Mouse (Mus musculus): ENCODE results near the gene Vars. TPM values are rescaled to one million over a fixed set of nuclear protein-coding genes. Genes with fewer than 3 reads are reported as not detected.

Vars gene
- polyA plus RNA-seq, 1 experiment from 2014 or later, result 51.1 TPM

GRCm38 (mm10) chr17:35044904-35045806 is 44.4 kb downstream of the Vars start:
- Histone ChIP-seq H3K4me1 (ENCODE audit: control insufficient read depth, insufficient read depth, low read length) (peaks cover 16% of the 10 kb centered on the region), H3K9me3 (ENCODE audit: control insufficient read depth, low read length) (no peaks in the 10 kb centered on the region), H3K4me3 (replicated peaks; ENCODE audit: low read depth, low read length) (peak overlapping the region; percentile 51; the same call in 1 of the 2 replicates), H3K4me2 (ENCODE audit: low read length) (peak overlapping the region; percentile 91), H3K36me3 (ENCODE audit: control insufficient read depth, insufficient read depth, low read length) (no peaks in the 10 kb centered on the region), H3K9ac (replicated peaks; ENCODE audit: low read length) (no peak overlapping the region; the same call in 1 of the 2 replicates), H3K27me3 (ENCODE audit: control insufficient read depth, insufficient read depth, low read length) (no peaks in the 10 kb centered on the region), H3K27ac (replicated peaks; ENCODE audit: low read depth, low read length) (no peak overlapping the region)
- WGBS, result 92% methylated on average over 7 of the region's 7 CpGs
- ATAC-seq (ENCODE audit: low FRiP score, low TSS enrichment), result no peak
- DNase-seq, result no peak

- DNase-seq, result no peak
- 6% methylated on average over 47 of the region's 48 CpGs for WGBS
- Histone ChIP-seq H3K9ac (replicated peaks; ENCODE audit: low read length) (peak overlapping the region; percentile 61), H3K9me3 (ENCODE audit: control insufficient read depth, low read length) (no peaks in the 10 kb centered on the region), H3K27me3 (ENCODE audit: control insufficient read depth, insufficient read depth, low read length) (no peaks in the 10 kb centered on the region), H3K4me3 (replicated peaks; ENCODE audit: low read depth, low read length) (peak overlapping the region; percentile 51), H3K36me3 (ENCODE audit: control insufficient read depth, insufficient read depth, low read length) (no peaks in the 10 kb centered on the region), H3K27ac (replicated peaks; ENCODE audit: low read depth, low read length) (peak overlapping the region; percentile 54), H3K4me2 (ENCODE audit: low read length) (peak overlapping the region; percentile 91), H3K4me1 (ENCODE audit: control insufficient read depth, insufficient read depth, low read length) (peaks cover 19% of the 10 kb centered on the region)
- no peak for ATAC-seq (ENCODE audit: low FRiP score, low TSS enrichment)
These were observed 45.3 kb downstream of the Vars start for GRCm38 (mm10) chr17:35045807-35046680.

GRCm38 (mm10) chr17:35046681-35047455 is 46.1 kb downstream of the Vars start, which contains the start of gene Msh5:
TSS of gene Msh5 (minus strand) at chr17:35046745.
- H3K27me3 ChIP-seq (ENCODE audit: control insufficient read depth, insufficient read depth, low read length), result no peaks in the 10 kb centered on the region
- DNase-seq (peak; percentile 98), ATAC-seq (ENCODE audit: low FRiP score, low TSS enrichment) (peak; percentile 98)
- H3K27ac ChIP-seq (replicated peaks; ENCODE audit: low read depth, low read length), result peak within 1 kb of the TSS; percentile 54
- H3K9ac ChIP-seq (replicated peaks; ENCODE audit: low read length), result peak within 1 kb of the TSS; percentile 61
- no peaks in the 10 kb centered on the region for H3K36me3 ChIP-seq (ENCODE audit: control insufficient read depth, insufficient read depth, low read length)
- WGBS, result 3% methylated on average over 33 of the region's 33 CpGs
- peak within 1 kb of the TSS; percentile 51 for H3K4me3 ChIP-seq (replicated peaks; ENCODE audit: low read depth, low read length)
- H3K4me2 ChIP-seq (ENCODE audit: low read length), result peak within 1 kb of the TSS; percentile 91
- peaks cover 27% of the 10 kb centered on the region for H3K4me1 ChIP-seq (ENCODE audit: control insufficient read depth, insufficient read depth, low read length)
- no peaks in the 10 kb centered on the region for H3K9me3 ChIP-seq (ENCODE audit: control insufficient read depth, low read length)

- WGBS, result 55% methylated on average over 1 of the region's 1 CpGs
- Histone ChIP-seq H3K9ac (replicated peaks; ENCODE audit: low read length) (no peak overlapping the region), H3K4me3 (replicated peaks; ENCODE audit: low read depth, low read length) (no peak overlapping the region), H3K4me1 (ENCODE audit: control insufficient read depth, insufficient read depth, low read length) (peaks cover 35% of the 10 kb centered on the region), H3K36me3 (ENCODE audit: control insufficient read depth, insufficient read depth, low read length) (no peaks in the 10 kb centered on the region), H3K4me2 (ENCODE audit: low read length) (no peak overlapping the region), H3K27me3 (ENCODE audit: control insufficient read depth, insufficient read depth, low read length) (no peaks in the 10 kb centered on the region), H3K27ac (replicated peaks; ENCODE audit: low read depth, low read length) (no peak overlapping the region), H3K9me3 (ENCODE audit: control insufficient read depth, low read length) (no peaks in the 10 kb centered on the region)
- no peak for ATAC-seq (ENCODE audit: low FRiP score, low TSS enrichment)
- no peak for DNase-seq
These were observed 46.9 kb downstream of the Vars start for GRCm38 (mm10) chr17:35047688-35048087.

GRCm38 (mm10) chr17:35048149-35048931 is 47.6 kb downstream of the Vars start:
- H3K36me3 ChIP-seq (ENCODE audit: control insufficient read depth, insufficient read depth, low read length), result no peaks in the 10 kb centered on the region
- H3K9me3 ChIP-seq (ENCODE audit: control insufficient read depth, low read length), result no peaks in the 10 kb centered on the region
- no peak overlapping the region for H3K27ac ChIP-seq (replicated peaks; ENCODE audit: low read depth, low read length)
- no peak overlapping the region for H3K4me3 ChIP-seq (replicated peaks; ENCODE audit: low read depth, low read length)
- H3K27me3 ChIP-seq (ENCODE audit: control insufficient read depth, insufficient read depth, low read length), result no peaks in the 10 kb centered on the region
- WGBS, result 40% methylated on average over 11 of the region's 11 CpGs
- peaks cover 36% of the 10 kb centered on the region for H3K4me1 ChIP-seq (ENCODE audit: control insufficient read depth, insufficient read depth, low read length)
- H3K9ac ChIP-seq (replicated peaks; ENCODE audit: low read length), result no peak overlapping the region
- H3K4me2 ChIP-seq (ENCODE audit: low read length), result no peak overlapping the region
- ATAC-seq (ENCODE audit: low FRiP score, low TSS enrichment) (no peak), DNase-seq (no peak)

GRCm38 (mm10) chr17:35048932-35049440 is 48.2 kb downstream of the Vars start:
- DNase-seq (no peak), ATAC-seq (ENCODE audit: low FRiP score, low TSS enrichment) (no peak)
- no peaks in the 10 kb centered on the region for H3K27me3 ChIP-seq (ENCODE audit: control insufficient read depth, insufficient read depth, low read length)
- H3K36me3 ChIP-seq (ENCODE audit: control insufficient read depth, insufficient read depth, low read length), result 0 out of 2 replicates have a peak, but pooled peaks cover 3% of the 10 kb centered on the region
- H3K27ac ChIP-seq (replicated peaks; ENCODE audit: low read depth, low read length), result no peak overlapping the region
- 58% methylated on average over 5 of the region's 5 CpGs for WGBS
- H3K4me3 ChIP-seq (replicated peaks; ENCODE audit: low read depth, low read length), result no peak overlapping the region
- peaks cover 36% of the 10 kb centered on the region for H3K4me1 ChIP-seq (ENCODE audit: control insufficient read depth, insufficient read depth, low read length)
- H3K4me2 ChIP-seq (ENCODE audit: low read length), result no peak overlapping the region
- H3K9ac ChIP-seq (replicated peaks; ENCODE audit: low read length), result no peak overlapping the region
- H3K9me3 ChIP-seq (ENCODE audit: control insufficient read depth, low read length), result no peaks in the 10 kb centered on the region

GRCm38 (mm10) chr17:35049561-35050016 is 48.8 kb downstream of the Vars start, which contains the start of gene Clic1:
TSS of gene Clic1 (plus strand) at chr17:35049966.
- H3K36me3 ChIP-seq (ENCODE audit: control insufficient read depth, insufficient read depth, low read length), result 0 out of 2 replicates have a peak, but pooled peaks cover 7% of the 10 kb centered on the region
- H3K27me3 ChIP-seq (ENCODE audit: control insufficient read depth, insufficient read depth, low read length), result no peaks in the 10 kb centered on the region
- H3K4me3 ChIP-seq (replicated peaks; ENCODE audit: low read depth, low read length), result peak within 1 kb of the TSS; percentile 32
- H3K4me1 ChIP-seq (ENCODE audit: control insufficient read depth, insufficient read depth, low read length), result peaks cover 36% of the 10 kb centered on the region
- ATAC-seq (ENCODE audit: low FRiP score, low TSS enrichment) (no peak), DNase-seq (peak; percentile 81)
- peak within 1 kb of the TSS; percentile 59 for H3K4me2 ChIP-seq (ENCODE audit: low read length)
- 5% methylated on average over 11 of the region's 11 CpGs for WGBS
- peak within 1 kb of the TSS; percentile 51 for H3K9ac ChIP-seq (replicated peaks; ENCODE audit: low read length)
- no peaks in the 10 kb centered on the region for H3K9me3 ChIP-seq (ENCODE audit: control insufficient read depth, low read length)
- peak within 1 kb of the TSS; percentile 71 for H3K27ac ChIP-seq (replicated peaks; ENCODE audit: low read depth, low read length)
